Mouse (Mus musculus): ENCODE data around the gene Ltc4s. TPM values are rescaled to one million over a fixed set of nuclear protein-coding genes. Genes with fewer than 3 reads are reported as not detected.

Gene Ltc4s
- total RNA-seq, 2 experiments from 2014 or later = 5.9 to 10.2 TPM

GRCm38 (mm10) chr11:50200613-50201012, 37.8 kb downstream of the Ltc4s start:
- DNase-seq = peak in 1 of 2 experiments; percentile 35

- DNase-seq = no peak
These were observed 39.5 kb downstream of the Ltc4s start for GRCm38 (mm10) chr11:50198916-50199315.

- DNase-seq = no peak
These were observed 40.1 kb downstream of the Ltc4s start for GRCm38 (mm10) chr11:50198219-50198846.

- no peak for DNase-seq
These were observed 40.9 kb downstream of the Ltc4s start for GRCm38 (mm10) chr11:50197500-50197899.

GRCm38 (mm10) chr11:50194793-50195192, 43.6 kb downstream of the Ltc4s start:
- no peak for DNase-seq

GRCm38 (mm10) chr11:50194070-50194469, 44.3 kb downstream of the Ltc4s start:
- no peak for DNase-seq

- no peak for DNase-seq
These were observed 46.1 kb downstream of the Ltc4s start for GRCm38 (mm10) chr11:50192278-50192677.

- no peak for DNase-seq
These were observed 48.1 kb downstream of the Ltc4s start for GRCm38 (mm10) chr11:50190362-50190761.

GRCm38 (mm10) chr11:50188682-50189081, 49.7 kb downstream of the Ltc4s start:
- DNase-seq = peak in 1 of 2 experiments; percentile 29

Small RNA genes lying within 50 kb of the gene (microRNA-seq; reads per million reads assigned to microRNA genes)
- 0 to 0.38 reads per million in 2 experiments for gene Mir6919

Other genes with a start within 250 kb of the Ltc4s start
- 10 to 100 TPM; 50.1 to 55.7 TPM for gene Rnf130, start 213.3 kb downstream of the Ltc4s start, total RNA-seq (2021)
- 10 to 100 TPM; 40.2 to 45.6 TPM for gene Tbc1d9b, start 107.2 kb downstream of the Ltc4s start, total RNA-seq (2021)
- gene Mrnip, start 64.2 kb downstream of the Ltc4s start, total RNA-seq (2021) = 1 to 10 TPM; 2.4 to 3.0 TPM
- gene Sqstm1, start 27.8 kb downstream of the Ltc4s start, total RNA-seq (2021) = 100 to 1,000 TPM; 367 to 455 TPM
- 10 to 100 TPM; 70.3 to 79.9 TPM for gene Mgat4b, start 27.7 kb downstream of the Ltc4s start, total RNA-seq (2021)
- gene Maml1, start 53.7 kb upstream of the Ltc4s start, total RNA-seq (2021) = 1 to 10 TPM; 8.8 to 9.6 TPM
- gene Canx, start 87.1 kb upstream of the Ltc4s start, total RNA-seq (2021) = 100 to 1,000 TPM; 311 to 325 TPM
- not detected for gene Cby3, start 115.8 kb upstream of the Ltc4s start, total RNA-seq (2021)
- gene Hnrnph1, start 138.4 kb upstream of the Ltc4s start, total RNA-seq (2021) = 10 to 100 TPM; 97.0 to 99.6 TPM
- 10 to 100 TPM; 28.3 to 35.5 TPM for gene Rufy1, start 192.5 kb upstream of the Ltc4s start, total RNA-seq (2021)

All from heart, adult 18-20 months (tissue).